Mouse (Mus musculus) right cerebral cortex, adult 18-20 months (tissue): ENCODE results near the gene Gm10715.
"Not testable (repeated sequence)": the region's sequence is repeated elsewhere in the genome, so short reads cannot be mapped to it uniquely, and the experiment has no call there.

Experiments used
- DNase-seq: peaks from one replicate; pipeline ENCODE4 v3.0.0; 2022; ENCODE audit warnings: mixed read lengths

The Gm10715 gene

DNA sequence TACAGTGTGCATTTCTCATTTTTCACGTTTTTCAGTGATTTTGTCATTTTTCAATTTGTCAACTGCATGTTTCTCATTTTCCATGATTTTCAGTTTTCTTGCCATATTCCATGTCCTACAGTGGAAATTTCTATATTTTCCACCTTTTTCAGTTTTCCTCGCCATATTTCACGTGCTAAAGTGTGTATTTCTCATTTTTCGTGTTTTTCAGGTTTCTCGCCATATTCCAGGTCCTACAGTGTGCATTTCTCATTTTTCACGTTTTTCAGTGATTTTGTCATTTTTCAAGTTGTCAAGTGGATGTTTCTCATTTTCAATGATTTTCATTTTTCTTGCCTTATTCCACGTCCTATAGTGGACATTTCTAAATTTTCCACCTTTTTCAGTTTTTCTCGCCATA lies at the start of gene Gm10715:
TSS of gene Gm10715 (plus strand) at position 301 of the 400 bp plus-strand sequence.
- DNase-seq: not testable (repeated sequence)

DNA sequence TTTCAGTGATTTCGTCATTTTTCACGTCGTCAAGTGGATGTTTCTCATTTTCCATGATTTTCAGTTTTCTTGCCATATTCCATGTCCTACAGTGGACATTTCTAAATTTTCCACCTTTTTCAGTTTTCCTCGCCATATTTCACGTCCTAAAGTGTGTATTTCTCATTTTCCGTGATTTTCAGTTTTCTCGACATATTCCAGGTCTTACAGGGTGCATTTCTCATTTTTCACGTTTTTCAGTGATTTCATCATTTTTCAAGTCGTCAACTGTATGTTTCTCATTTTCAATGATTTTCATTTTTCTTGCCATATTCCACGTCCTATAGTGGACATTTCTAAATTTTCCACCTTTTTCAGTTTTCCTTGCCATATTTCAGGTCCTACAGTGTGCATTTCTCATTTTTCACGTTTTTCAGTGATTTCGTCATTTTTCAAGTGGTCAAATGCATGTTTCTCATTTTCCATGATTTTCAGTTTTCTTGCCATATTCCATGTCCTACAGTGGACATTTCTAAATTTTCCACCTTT lies 36.2 kb upstream of the Gm10715 start, which contains the start of gene Gm10722:
TSS of gene Gm10722 (plus strand) at position 478 of the 528 bp plus-strand sequence.
- DNase-seq: not testable (repeated sequence)

DNA sequence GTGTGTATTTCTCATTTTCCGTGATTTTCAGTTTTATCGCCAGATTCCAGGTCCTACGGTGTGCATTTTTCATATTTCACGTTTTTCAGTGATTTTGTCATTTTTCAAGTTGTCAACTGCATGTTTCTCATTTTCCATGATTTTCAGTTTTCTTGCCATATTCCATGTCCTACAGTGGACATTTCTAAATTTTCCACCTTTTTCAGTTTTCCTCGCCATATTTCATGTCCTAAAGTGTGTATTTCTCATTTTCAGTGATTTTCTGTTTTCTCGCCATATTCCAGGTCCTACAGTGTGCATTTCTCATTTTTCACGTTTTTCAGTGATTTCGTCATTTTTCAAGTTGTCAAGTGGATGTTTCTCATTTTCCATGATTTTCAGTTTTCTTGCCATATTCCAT lies 35.7 kb upstream of the Gm10715 start:
- peak; percentile 5 for DNase-seq

DNA sequence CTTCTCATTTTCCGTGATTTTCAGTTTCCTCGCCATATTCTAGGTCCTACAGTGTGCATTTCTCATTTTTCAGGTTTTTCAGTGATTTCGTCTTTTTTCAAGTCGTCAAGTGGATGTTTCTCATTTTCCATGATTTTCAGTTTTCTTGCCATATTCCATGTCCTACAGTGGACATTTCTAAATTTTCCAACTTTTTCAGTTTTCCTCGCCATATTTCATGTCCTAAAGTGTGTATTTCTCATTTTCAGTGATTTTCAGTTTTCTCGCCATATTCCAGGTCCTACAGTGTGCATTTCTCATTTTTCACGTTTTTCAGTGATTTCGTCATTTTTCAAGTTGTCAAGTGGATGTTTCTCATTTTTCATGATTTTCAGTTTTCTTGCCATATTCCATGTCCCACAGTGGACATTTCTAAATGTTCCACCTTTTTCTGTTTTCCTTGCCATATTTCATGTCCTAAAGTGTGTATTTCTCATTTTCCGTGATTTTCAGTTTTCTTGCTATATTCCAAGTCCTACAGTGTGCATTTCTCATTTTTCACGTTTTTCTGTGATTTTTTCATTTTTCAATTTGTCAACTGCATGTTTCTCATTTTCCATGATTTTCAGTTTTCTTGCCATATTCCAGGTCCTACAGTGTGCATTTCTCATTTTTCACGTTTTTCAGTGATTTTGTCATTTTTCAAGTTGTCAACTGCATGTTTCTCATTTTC lies 34.6 kb upstream of the Gm10715 start:
- peak; percentile 97 for DNase-seq

DNA sequence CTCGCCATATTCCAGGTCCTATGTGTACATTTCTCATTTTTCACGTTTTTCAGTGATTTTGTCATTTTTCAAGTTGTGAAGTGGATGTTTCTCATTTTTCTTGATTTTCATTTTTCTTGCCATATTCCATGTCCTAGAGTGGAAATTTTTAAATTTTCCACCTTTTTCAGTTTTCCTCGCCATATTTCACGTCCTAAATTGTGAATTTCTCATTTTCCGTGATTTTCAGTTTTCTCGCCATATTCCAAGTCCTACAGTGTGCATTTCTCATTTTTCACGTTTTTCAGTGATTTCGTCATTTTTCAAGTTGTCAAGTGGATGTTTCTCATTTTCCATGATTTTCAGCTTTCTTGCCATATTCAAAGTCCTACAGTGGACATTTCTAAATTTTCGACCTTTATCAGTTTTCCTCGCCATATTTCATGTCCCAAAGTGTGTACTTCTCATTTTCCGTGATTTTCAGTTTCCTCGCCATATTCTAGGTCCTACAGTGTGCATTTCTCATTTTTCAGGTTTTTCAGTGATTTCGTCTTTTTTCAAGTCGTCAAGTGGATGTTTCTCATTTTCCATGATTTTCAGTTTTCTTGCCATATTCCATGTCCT lies 33.8 kb upstream of the Gm10715 start, which contains the start of gene Gm11168:
TSS of gene Gm11168 (plus strand) at position 553 of the 603 bp plus-strand sequence.
- DNase-seq: not testable (repeated sequence)

DNA sequence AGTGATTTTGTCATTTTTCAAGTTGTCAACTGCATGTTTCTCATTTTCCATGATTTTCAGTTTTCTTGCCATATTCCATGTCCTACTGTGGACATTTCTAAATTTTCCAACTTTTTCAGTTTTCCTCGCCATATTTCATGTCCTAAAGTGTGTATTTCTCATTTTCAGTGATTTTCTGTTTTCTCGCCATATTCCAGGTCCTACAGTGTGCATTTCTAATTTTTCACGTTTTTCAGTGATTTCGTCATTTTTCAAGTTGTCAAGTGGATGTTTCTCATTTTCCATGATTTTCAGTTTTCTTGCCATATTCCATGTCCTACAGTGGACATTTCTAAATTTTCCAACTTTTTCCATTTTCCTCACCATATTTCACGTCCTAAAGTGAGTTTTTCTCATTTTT lies 30.5 kb upstream of the Gm10715 start:
- DNase-seq: not testable (repeated sequence)

DNA sequence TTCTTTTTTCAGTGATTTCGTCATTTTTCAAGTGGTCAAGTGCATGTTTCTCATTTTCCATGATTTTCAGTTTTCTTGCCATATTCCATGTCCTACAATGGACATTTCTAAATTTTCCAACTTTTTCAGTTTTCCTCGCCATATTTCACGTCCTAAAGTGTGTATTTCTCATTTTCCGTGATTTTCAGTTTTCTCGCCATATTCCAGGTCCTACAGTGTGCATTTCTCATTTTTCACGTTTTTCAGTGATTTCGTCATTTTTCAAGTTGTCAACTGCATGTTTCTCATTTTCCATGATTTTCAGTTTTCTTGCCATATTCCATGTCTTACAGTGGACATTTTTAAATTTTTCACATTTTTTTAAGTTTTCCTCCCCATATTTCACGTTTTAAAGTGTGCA lies 30.0 kb upstream of the Gm10715 start:
- DNase-seq: peak; percentile 87

DNA sequence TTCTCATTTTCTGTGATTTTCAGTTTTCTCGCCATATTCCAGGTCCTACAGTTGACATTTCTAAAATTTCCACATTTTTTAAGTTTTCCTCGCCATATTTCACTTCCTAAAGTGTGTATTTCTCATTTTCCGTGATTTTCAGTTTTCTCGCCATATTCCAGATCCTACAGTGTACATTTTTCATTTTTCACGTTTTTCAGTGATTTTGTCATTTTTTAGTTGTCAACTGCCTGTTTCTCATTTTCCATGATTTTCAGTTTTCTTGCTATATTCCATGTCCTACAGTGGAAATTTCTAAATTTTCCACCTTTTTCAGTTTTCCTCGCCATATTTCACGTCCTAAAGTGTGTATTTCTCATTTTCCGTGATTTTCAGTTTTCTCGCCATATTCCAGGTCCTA lies 29.4 kb upstream of the Gm10715 start:
- DNase-seq: not testable (repeated sequence)

DNA sequence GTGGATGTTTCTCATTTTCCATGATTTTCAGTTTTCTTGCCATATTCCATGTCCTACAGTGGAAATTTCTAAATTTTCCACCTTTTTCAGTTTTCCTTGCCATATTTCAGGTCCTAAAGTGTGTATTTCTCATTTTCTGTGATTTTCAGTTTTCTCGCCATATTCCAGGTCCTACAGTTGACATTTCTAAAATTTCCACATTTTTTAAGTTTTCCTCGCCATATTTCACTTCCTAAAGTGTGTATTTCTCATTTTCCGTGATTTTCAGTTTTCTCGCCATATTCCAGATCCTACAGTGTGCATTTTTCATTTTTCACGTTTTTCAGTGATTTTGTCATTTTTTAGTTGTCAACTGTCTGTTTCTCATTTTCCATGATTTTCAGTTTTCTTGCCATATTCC lies 27.3 kb upstream of the Gm10715 start:
- not testable (repeated sequence) for DNase-seq

DNA sequence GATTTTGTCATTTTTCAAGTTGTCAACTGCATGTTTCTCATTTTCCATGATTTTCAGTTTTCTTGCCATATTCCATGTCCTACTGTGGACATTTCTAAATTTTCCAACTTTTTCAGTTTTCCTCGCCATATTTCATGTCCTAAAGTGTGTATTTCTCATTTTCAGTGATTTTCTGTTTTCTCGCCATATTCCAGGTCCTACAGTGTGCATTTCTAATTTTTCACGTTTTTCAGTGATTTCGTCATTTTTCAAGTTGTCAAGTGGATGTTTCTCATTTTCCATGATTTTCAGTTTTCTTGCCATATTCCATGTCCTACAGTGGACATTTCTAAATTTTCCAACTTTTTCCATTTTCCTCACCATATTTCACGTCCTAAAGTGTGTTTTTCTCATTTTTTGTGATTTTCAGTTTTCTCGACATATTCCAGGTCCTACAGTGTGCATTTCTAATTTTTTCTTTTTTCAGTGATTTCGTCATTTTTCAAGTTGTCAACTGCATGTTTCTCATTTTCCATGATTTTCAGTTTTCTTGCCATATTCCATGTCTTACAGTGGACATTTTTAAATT lies 24.5 kb upstream of the Gm10715 start:
- DNase-seq: not testable (repeated sequence)

DNA sequence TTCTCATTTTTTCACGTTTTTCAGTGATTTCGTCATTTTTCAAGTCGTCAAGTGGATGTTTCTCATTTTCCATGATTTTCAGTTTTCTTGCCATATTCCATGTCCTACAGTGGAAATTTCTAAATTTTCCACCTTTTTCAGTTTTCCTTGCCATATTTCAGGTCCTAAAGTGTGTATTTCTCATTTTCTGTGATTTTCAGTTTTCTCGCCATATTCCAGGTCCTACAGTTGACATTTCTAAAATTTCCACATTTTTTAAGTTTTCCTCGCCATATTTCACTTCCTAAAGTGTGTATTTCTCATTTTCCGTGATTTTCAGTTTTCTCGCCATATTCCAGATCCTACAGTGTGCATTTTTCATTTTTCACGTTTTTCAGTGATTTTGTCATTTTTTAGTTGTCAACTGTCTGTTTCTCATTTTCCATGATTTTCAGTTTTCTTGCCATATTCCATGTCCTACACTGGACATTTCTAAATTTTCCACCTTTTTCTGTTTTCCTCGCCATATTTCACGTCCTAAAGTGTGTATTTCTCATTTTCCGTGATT lies 23.9 kb upstream of the Gm10715 start, which contains the start of gene Gm10721:
TSS of gene Gm10721 (plus strand) at position 408 of the 547 bp plus-strand sequence.
- not testable (repeated sequence) for DNase-seq

DNA sequence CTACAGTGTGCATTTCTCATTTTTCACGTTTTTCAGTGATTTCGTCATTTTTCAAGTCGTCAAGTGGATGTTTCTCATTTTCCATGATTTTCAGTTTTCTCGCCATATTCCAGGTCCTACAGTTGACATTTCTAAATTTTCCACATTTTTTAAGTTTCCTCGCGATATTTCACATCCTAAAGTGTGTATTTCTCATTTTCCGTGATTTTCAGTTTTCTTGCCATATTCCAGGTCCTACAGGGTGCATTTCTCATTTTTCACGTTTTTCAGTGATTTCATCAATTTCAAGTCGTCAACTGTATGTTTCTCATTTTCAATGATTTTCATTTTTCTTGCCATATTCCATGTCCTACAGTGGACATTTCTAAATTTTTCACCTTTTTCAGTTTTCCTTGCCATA lies 21.3 kb upstream of the Gm10715 start, which contains the start of gene Gm10720:
TSS of gene Gm10720 (plus strand) at position 301 of the 400 bp plus-strand sequence.
- DNase-seq: not testable (repeated sequence)

DNA sequence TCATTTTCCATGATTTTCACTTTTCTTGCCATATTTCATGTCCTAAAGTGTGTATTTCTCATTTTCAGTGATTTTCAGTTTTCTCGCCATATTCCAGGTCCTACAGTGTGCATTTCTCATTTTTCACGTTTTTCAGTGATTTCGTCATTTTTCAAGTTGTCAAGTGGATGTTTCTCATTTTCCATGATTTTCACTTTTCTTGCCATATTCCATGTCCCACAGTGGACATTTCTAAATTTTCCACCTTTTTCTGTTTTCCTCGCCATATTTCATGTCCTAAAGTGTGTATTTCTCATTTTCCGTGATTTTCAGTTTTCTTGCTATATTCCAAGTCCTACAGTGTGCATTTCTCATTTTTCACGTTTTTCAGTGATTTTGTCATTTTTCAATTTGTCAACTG lies 20.8 kb upstream of the Gm10715 start:
- not testable (repeated sequence) for DNase-seq

DNA sequence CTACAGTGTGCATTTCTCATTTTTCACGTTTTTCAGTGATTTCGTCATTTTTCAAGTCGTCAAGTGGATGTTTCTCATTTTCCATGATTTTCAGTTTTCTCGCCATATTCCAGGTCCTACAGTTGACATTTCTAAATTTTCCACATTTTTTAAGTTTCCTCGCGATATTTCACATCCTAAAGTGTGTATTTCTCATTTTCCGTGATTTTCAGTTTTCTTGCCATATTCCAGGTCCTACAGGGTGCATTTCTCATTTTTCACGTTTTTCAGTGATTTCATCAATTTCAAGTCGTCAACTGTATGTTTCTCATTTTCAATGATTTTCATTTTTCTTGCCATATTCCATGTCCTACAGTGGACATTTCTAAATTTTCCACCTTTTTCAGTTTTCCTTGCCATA lies 19.6 kb upstream of the Gm10715 start, which contains the start of gene Gm10719:
TSS of gene Gm10719 (plus strand) at position 301 of the 400 bp plus-strand sequence.
- DNase-seq: not testable (repeated sequence)

DNA sequence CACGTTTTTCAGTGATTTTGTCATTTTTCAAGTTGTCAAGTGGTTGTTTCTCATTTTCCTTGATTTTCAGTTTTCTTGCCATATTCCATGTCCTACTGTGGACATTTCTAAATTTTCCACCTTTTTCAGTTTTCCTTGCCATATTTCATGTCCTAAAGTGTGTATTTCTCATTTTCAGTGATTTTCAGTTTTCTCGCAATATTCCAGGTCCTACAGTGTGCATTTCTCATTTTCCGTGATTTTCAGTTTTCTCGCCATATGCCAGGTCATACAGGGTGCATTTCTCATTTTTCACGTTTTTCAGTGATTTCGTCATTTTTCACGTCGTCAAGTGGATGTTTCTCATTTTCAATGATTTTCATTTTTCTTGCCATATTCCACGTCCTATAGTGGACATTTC lies 17.7 kb upstream of the Gm10715 start:
- DNase-seq: not testable (repeated sequence)

DNA sequence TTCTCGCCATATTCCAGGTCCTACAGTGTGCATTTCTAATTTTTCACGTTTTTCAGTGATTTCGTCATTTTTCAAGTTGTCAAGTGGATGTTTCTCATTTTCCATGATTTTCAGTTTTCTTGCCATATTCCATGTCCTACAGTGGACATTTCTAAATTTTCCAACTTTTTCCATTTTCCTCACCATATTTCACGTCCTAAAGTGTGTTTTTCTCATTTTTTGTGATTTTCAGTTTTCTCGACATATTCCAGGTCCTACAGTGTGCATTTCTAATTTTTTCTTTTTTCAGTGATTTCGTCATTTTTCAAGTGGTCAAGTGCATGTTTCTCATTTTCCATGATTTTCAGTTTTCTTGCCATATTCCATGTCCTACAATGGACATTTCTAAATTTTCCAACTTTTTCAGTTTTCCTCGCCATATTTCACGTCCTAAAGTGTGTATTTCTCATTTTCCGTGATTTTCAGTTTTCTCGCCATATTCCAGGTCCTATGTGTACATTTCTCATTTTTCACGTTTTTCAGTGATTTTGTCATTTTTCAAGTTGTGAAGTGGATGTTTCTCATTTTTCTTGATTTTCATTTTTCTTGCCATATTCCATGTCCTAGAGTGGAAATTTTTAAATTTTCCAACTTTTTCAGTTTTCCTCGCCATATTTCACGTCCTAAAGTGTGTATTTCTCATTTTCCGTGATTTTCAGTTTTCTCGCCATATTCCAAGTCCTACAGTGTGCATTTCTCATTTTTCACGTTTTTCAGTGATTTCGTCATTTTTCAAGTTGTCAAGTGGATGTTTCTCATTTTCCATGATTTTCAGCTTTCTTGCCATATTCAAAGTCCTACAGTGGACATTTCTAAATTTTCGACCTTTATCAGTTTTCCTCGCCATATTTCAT lies 16.6 kb upstream of the Gm10715 start:
- peak; percentile 33 for DNase-seq

DNA sequence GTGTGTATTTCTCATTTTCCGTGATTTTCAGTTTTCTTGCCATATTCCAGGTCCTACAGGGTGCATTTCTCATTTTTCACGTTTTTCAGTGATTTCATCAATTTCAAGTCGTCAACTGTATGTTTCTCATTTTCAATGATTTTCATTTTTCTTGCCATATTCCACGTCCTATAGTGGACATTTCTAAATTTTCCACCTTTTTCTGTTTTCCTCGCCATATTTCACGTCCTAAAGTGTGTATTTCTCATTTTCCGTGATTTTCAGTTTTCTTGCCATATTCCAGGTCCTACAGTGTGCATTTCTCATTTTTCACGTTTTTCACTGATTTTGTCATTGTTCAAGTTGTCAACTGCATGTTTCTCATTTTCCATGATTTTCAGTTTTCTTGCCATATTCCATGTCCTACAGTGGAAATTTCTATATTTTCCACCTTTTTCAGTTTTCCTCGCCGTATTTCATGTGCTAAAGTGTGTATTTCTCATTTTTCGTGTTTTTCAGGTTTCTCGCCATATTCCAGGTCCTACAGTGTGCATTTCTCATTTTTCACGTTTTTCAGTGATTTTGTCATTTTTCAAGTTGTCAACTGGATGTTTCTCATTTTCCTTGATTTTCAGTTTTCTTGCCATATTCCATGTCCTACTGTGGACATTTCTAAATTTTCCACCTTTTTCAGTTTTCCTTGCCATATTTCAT lies 14.2 kb upstream of the Gm10715 start:
- peak; percentile 60 for DNase-seq

DNA sequence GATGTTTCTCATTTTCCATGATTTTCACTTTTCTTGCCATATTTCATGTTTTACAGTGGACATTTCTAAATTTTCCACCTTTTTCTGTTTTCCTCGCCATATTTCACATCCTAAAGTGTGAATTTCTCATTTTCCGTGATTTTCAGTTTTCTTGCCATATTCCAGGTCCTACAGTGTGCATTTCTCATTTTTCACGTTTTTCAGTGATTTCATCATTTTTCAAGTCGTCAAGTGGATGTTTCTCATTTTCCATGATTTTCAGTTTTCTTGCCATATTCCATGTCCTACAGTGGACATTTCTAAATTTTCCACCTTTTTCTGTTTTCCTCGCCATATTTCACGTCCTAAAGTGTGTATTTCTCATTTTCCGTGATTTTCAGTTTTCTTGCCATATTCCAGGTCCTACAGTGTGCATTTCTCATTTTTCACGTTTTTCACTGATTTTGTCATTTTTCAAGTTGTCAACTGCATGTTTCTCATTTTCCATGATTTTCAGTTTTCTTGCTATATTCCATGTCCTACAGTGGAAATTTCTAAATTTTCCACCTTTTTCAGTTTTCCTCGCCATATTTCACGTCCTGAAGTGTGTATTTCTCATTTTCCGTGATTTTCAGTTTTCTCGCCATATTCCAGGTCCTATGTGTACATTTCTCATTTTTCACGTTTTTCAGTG lies 13.2 kb upstream of the Gm10715 start, which contains the start of gene Gm10718:
TSS of gene Gm10718 (plus strand) at position 236 of the 673 bp plus-strand sequence.
- DNase-seq: not testable (repeated sequence)

DNA sequence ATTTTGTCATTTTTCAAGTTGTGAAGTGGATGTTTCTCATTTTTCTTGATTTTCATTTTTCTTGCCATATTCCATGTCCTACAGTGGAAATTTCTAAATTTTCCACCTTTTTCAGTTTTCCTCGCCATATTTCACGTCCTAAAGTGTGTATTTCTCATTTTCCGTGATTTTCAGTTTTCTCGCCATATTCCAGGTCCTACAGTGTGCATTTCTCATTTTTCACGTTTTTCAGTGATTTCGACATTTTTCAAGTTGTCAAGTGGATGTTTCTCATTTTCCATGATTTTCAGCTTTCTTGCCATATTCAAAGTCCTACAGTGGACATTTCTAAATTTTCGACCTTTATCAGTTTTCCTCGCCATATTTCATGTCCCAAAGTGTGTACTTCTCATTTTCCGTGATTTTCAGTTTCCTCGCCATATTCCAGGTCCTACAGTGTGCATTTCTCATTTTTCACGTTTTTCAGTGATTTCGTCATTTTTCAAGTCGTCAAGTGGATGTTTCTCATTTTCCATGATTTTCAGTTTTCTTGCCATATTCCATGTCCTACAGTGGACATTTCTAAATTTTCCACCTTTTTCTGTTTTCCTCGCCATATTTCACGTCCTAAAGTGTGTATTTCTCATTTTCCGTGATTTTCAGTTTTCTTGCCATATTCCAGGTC lies 12.6 kb upstream of the Gm10715 start:
- DNase-seq: peak; percentile 37

DNA sequence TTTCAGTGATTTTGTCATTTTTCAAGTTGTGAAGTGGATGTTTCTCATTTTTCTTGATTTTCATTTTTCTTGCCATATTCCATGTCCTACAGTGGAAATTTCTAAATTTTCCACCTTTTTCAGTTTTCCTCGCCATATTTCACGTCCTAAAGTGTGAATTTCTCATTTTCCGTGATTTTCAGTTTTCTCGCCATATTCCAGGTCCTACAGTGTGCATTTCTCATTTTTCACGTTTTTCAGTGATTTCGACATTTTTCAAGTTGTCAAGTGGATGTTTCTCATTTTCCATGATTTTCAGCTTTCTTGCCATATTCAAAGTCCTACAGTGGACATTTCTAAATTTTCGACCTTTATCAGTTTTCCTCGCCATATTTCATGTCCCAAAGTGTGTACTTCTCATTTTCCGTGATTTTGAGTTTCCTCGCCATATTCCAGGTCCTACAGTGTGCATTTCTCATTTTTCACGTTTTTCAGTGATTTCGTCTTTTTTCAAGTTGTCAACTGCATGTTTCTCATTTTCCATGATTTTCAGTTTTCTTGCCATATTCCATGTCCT lies 11.7 kb upstream of the Gm10715 start, which contains the start of gene Gm10717:
TSS of gene Gm10717 (plus strand) at position 506 of the 556 bp plus-strand sequence.
- DNase-seq: peak; percentile 8
